Mouse (Mus musculus) cerebellum, adult (tissue): ENCODE measurements at regions not wholly inside any gene's neighbourhood (a gene's known extent, or its start where the extent isn't known, plus 50 kb on each side); places are given as distances from the start of the nearest gene placed in this dataset.

Source experiments
- ATAC-seq: cut with Nextera tagmentation; 2 replicates; pipeline ENCODE4 v1.9.2; 2017; ENCODE audit warnings: mild to moderate bottlenecking, moderate library complexity, mixed read lengths; ENCODE audit not compliant: insufficient number of reproducible peaks, low FRiP score, low TSS enrichment

- no peak for ATAC-seq
Measured at GRCm38 (mm10) chr4:107736866-107737265, 52.8 kb upstream of the Dmrtb1 start.

GRCm38 (mm10) chr4:107737907-107738306 lies 53.9 kb upstream of the Dmrtb1 start:
- peak; percentile 67; the same call in 1 of the 2 replicates for ATAC-seq

GRCm38 (mm10) chr4:107738776-107739175 lies 54.7 kb upstream of the Dmrtb1 start:
- ATAC-seq = no peak

GRCm38 (mm10) chr4:107739789-107740405 lies 55.9 kb upstream of the Dmrtb1 start:
- ATAC-seq = no peak

GRCm38 (mm10) chr4:107743646-107744045 lies 58.4 kb upstream of the Lrp8 start:
- no peak for ATAC-seq

- ATAC-seq = no peak
Measured at GRCm38 (mm10) chr4:107746366-107746765, 55.7 kb upstream of the Lrp8 start.

GRCm38 (mm10) chr4:107746923-107747431 lies 55.1 kb upstream of the Lrp8 start:
- no peak for ATAC-seq

GRCm38 (mm10) chr4:107747454-107747853 lies 54.6 kb upstream of the Lrp8 start:
- no peak for ATAC-seq

GRCm38 (mm10) chr4:107747907-107748628 lies 54.0 kb upstream of the Lrp8 start:
- ATAC-seq = no peak

- no peak for ATAC-seq
Measured at GRCm38 (mm10) chr4:107749045-107749444, 53.0 kb upstream of the Lrp8 start.

- no peak for ATAC-seq
Measured at GRCm38 (mm10) chr4:107750017-107750416, 52.0 kb upstream of the Lrp8 start.
